Mouse (Mus musculus): ENCODE data around the gene Gm12355.
A peak's percentile ranks its signal among the peaks of the same experiment; 100 is the strongest.

Gene Gm12355

GRCm38 (mm10) chr11:98602090-98602690 lies 23.3 kb downstream of the Gm12355 start:
- peak in 1 of 2 experiments; percentile 10 for DNase-seq

- peak in 1 of 2 experiments; percentile 63 for DNase-seq
Measured at GRCm38 (mm10) chr11:98599291-98599690, 26.2 kb downstream of the Gm12355 start.

DNA sequence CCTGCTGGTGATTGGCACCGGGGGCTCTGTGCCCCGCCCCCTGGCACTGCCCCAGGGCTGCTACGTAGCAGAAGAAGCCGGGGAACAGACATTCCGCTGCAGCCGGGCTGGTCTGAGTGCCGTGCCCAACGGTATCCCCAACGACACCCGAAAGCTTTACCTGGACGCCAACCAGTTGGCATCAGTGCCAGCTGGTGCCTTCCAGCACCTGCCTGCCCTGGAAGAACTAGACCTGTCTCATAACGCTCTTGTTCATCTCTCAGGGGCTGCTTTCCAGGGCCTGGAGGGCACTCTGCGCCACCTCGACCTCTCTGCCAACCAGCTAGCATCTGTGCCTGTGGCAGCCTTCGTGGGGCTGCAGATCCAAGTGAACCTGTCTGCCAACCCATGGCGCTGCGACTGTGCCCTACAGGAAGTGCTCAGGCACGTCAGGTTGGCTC lies 26.6 kb downstream of the Gm12355 start:
- peak; percentile 72 to 77 for DNase-seq

DNA sequence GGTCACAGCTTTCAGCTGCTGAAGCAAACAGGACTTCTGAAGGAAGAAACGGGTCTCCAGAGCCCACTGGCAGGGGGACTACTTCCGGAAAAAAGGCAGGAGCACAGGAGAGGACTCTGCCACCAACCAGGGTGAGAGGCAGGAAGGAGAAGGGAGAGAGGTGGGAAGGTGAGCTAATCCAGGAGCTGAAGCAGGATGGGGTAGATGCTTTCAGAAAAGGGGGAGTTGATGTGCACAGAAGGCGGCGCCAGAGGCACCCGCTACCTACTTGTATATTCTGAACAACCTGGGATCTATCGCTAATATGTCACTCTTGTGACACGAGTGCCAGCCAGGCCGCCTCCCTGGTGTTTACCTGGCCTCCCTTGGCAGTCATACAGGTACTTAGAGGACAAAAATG lies 27.5 kb downstream of the Gm12355 start, which contains the start of gene Lrrc3c:
Lrrc3c (plus strand) TSS at position 301 of the 400 bp plus-strand sequence.
- DNase-seq: no peak

DNA sequence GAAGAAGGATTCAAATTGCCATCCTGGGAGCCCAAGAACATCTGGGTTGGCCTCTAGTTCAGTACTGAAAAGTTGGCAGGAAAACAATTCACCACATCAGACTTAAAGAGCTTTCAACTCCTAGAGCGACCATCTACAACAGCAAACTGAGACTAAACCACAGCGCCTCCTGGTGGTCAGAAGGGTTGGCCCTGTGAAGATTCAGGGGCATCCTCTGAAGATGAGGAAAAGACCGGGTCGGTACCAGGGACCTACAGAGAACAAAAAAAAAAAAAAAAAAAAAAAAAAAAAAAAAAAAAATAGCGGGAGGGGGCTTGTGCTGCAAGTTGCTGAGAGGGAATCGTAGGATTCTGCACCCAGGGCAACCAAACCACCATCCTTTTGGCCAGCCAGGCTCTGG lies 28.1 kb downstream of the Gm12355 start:
- DNase-seq: peak in 1 of 2 experiments; percentile 57

DNA sequence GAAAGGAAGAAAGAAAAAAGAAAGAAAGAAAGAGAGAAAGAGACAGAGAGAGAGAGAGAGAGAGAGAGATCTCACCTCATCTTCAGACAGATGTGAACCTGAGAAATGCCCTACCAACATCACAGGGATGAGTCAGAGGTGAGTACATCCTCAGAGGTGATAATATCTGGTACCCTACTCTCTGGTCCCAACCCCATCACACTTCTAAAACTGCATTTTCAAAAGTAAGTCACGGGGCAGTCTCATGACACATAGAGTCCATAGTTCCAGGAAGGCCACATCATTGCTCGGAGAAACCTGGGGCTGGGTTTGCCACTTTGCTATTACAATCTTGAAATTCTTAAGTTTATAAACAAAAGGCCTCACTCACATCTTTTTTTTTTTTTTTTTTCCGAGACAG lies 29.5 kb downstream of the Gm12355 start:
- DNase-seq: no peak

GRCm38 (mm10) chr11:98595473-98595872 lies 30.0 kb downstream of the Gm12355 start:
- DNase-seq: no peak

- DNase-seq: no peak
Measured at GRCm38 (mm10) chr11:98595021-98595420, 30.4 kb downstream of the Gm12355 start.

- peak; percentile 50 to 70 for DNase-seq
Measured at GRCm38 (mm10) chr11:98590548-98591445, 34.7 kb downstream of the Gm12355 start.

- no peak for DNase-seq
Measured at GRCm38 (mm10) chr11:98589306-98589705, 36.2 kb downstream of the Gm12355 start.

GRCm38 (mm10) chr11:98588833-98589281 lies 36.6 kb downstream of the Gm12355 start:
- DNase-seq: no peak

- peak; percentile 52 to 65 for DNase-seq
Measured at GRCm38 (mm10) chr11:98587684-98588546, 37.5 kb downstream of the Gm12355 start.

DNA sequence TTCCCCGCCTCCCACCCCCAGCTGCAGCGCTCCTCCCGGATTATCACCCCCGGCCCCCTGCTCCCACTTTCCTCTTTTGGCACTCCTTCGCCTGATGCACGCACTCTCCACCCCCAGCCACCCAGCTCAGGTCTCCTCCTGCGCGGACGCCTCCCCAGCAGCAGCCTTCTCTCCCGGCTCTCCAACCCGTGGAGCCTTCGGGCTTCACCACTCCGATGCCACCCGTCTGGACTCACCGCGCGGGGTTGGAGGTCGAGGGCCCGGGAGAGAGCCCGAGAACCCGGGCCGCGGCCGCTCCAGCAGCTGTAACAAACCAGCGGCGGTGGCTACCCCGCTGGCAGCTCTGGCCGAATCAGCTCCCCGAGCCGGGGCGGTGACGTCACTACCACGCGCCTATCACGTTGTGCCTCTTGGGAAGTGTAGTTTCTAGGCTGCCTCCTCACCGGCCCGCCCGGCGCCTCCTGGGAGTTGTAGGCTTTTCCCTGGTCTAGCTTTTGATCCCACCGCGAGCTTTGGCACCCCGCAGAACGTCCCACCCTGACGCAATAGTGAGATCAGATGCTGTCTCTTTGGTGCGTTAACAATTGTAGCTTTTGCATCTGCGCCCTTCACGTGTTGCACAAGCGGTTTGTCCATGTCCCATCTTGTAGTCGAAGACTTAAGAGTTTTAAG lies 38.4 kb downstream of the Gm12355 start, which contains the start of gene Ormdl3:
Ormdl3 (minus strand) TSS at position 477 of the 672 bp plus-strand sequence.
- peak; percentile 98 to 99 for DNase-seq

- peak in 1 of 2 experiments; percentile 57 for DNase-seq
Measured at GRCm38 (mm10) chr11:98586087-98586891, 39.2 kb downstream of the Gm12355 start.

GRCm38 (mm10) chr11:98584629-98585177 lies 40.8 kb downstream of the Gm12355 start:
- no peak for DNase-seq

GRCm38 (mm10) chr11:98584146-98584545 lies 41.3 kb downstream of the Gm12355 start:
- no peak for DNase-seq

- DNase-seq: no peak
Measured at GRCm38 (mm10) chr11:98583571-98583970, 41.9 kb downstream of the Gm12355 start.

- no peak for DNase-seq
Measured at GRCm38 (mm10) chr11:98583265-98583552, 42.3 kb downstream of the Gm12355 start.

DNA sequence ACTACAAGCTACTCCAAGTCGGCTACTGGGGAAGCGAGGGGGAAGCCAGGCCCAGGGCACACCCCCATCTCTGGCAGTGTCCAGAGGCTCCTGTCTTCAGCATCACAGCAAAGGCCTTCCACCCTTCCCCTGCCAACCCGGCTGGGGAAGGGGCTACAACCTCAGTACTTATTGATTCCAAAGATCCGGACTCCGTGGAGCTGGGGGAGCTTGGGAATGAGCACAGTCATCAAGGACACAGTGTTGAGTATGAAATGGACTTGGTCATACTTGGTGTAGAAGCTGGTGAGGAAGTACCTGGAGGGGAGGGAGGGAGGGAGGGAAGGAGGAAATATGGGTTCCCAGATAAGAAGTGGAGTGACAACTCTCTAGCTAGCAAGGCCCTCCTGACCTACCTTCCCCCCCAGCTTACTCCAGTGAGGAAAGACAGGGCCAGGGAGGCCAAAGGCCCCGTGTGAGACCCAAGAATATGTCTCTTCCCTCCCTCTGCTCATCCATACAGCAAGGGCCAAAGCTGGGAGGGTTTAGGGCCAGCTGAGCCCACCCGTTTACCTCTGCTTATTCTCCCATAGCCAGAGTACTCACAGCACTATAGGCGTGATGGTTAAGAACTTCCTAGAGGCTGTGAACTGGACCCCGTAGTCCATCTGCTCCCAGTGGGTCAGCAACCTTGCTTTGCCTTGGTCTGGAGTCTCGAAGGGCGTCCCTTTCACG lies 42.8 kb downstream of the Gm12355 start:
- DNase-seq: no peak

GRCm38 (mm10) chr11:98582030-98582388 lies 43.5 kb downstream of the Gm12355 start:
- no peak for DNase-seq
